Mouse (Mus musculus): ENCODE measurements at regions not wholly inside any gene's neighbourhood (a gene's known extent, or its start where the extent isn't known, plus 50 kb on each side); places are given as distances from the start of the nearest gene placed in this dataset.

- DNase-seq (ENCODE audit: low spot score): no peak
- Histone ChIP-seq H3K4me1 (ENCODE audit: insufficient read depth, low read depth, low read length) (no peaks in the 10 kb centered on the region), H3K9me3 (replicated peaks) (0 out of 2 replicates have a peak, but pooled peaks cover 5% of the 10 kb centered on the region), H3K27me3 (ENCODE audit: insufficient read depth, low read length) (no peaks in the 10 kb centered on the region), H3K4me3 (ENCODE audit: low read depth, low read length) (no peak overlapping the region), H3K36me3 (replicated peaks) (no peaks in the 10 kb centered on the region)
- TF ChIP-seq CTCF (IDR thresholded peaks at IDR 0.05; ENCODE audit: low read depth, low read length) (no peak), TAL1 (conservative IDR thresholded peaks at IDR 0.05; ENCODE audit: low read depth, low read length) (no peak), GATA2 (IDR thresholded peaks at IDR 0.05; ENCODE audit: borderline replicate concordance, low read depth, low read length) (no peak), POLR2AphosphoS5 (IDR thresholded peaks at IDR 0.05; ENCODE audit: insufficient replicate concordance, low read depth, low read length) (no peak), GATA1 (IDR thresholded peaks at IDR 0.05; ENCODE audit: borderline replicate concordance, low read length) (no peak)
- ATAC-seq (ENCODE audit: extremely low read depth, insufficient number of reproducible peaks, low FRiP score, poor library complexity, severe bottlenecking): no peak
Observed at GRCm38 (mm10) chr1:80010724-80011123, 149.7 kb upstream of the Serpine2 start.

- H3K4me1 ChIP-seq (ENCODE audit: insufficient read depth, low read depth, low read length): no peaks in the 10 kb centered on the region
- no peak for ATAC-seq (ENCODE audit: extremely low read depth, insufficient number of reproducible peaks, low FRiP score, poor library complexity, severe bottlenecking)
- no peak for DNase-seq (ENCODE audit: low spot score)
- H3K36me3 ChIP-seq (replicated peaks): no peaks in the 10 kb centered on the region
- TF ChIP-seq TAL1 (conservative IDR thresholded peaks at IDR 0.05; ENCODE audit: low read depth, low read length): no peak
- no peak for TF ChIP-seq GATA2 (IDR thresholded peaks at IDR 0.05; ENCODE audit: borderline replicate concordance, low read depth, low read length)
- no peak for TF ChIP-seq GATA1 (IDR thresholded peaks at IDR 0.05; ENCODE audit: borderline replicate concordance, low read length)
- TF ChIP-seq POLR2AphosphoS5 (IDR thresholded peaks at IDR 0.05; ENCODE audit: insufficient replicate concordance, low read depth, low read length): no peak
- H3K9me3 ChIP-seq (replicated peaks): peaks cover 5% of the 10 kb centered on the region
- no peak overlapping the region for H3K4me3 ChIP-seq (ENCODE audit: low read depth, low read length)
- no peaks in the 10 kb centered on the region for H3K27me3 ChIP-seq (ENCODE audit: insufficient read depth, low read length)
Observed at GRCm38 (mm10) chr1:79999081-79999480, 138.1 kb upstream of the Serpine2 start.

GRCm38 (mm10) chr1:79997911-79998310 is 136.9 kb upstream of the Serpine2 start:
- no peak for DNase-seq (ENCODE audit: low spot score)
- no peak for ATAC-seq (ENCODE audit: extremely low read depth, insufficient number of reproducible peaks, low FRiP score, poor library complexity, severe bottlenecking)
- H3K9me3 ChIP-seq (replicated peaks): peaks cover 5% of the 10 kb centered on the region
- no peak for TF ChIP-seq GATA2 (IDR thresholded peaks at IDR 0.05; ENCODE audit: borderline replicate concordance, low read depth, low read length)
- no peak for TF ChIP-seq POLR2AphosphoS5 (IDR thresholded peaks at IDR 0.05; ENCODE audit: insufficient replicate concordance, low read depth, low read length)
- TF ChIP-seq TAL1 (conservative IDR thresholded peaks at IDR 0.05; ENCODE audit: low read depth, low read length): no peak
- TF ChIP-seq CTCF (IDR thresholded peaks at IDR 0.05; ENCODE audit: low read depth, low read length): no peak
- TF ChIP-seq GATA1 (IDR thresholded peaks at IDR 0.05; ENCODE audit: borderline replicate concordance, low read length): no peak
- H3K36me3 ChIP-seq (replicated peaks): no peaks in the 10 kb centered on the region
- no peaks in the 10 kb centered on the region for H3K4me1 ChIP-seq (ENCODE audit: insufficient read depth, low read depth, low read length)
- no peaks in the 10 kb centered on the region for H3K27me3 ChIP-seq (ENCODE audit: insufficient read depth, low read length)
- H3K4me3 ChIP-seq (ENCODE audit: low read depth, low read length): no peak overlapping the region

- ATAC-seq (ENCODE audit: extremely low read depth, insufficient number of reproducible peaks, low FRiP score, poor library complexity, severe bottlenecking) (no peak), DNase-seq (ENCODE audit: low spot score) (no peak)
- H3K36me3 ChIP-seq (replicated peaks): no peaks in the 10 kb centered on the region
- no peaks in the 10 kb centered on the region for H3K4me1 ChIP-seq (ENCODE audit: insufficient read depth, low read depth, low read length)
- peaks cover 5% of the 10 kb centered on the region for H3K9me3 ChIP-seq (replicated peaks)
- H3K27me3 ChIP-seq (ENCODE audit: insufficient read depth, low read length): no peaks in the 10 kb centered on the region
- no peak overlapping the region for H3K4me3 ChIP-seq (ENCODE audit: low read depth, low read length)
- TF ChIP-seq POLR2AphosphoS5 (IDR thresholded peaks at IDR 0.05; ENCODE audit: insufficient replicate concordance, low read depth, low read length) (no peak), GATA1 (IDR thresholded peaks at IDR 0.05; ENCODE audit: borderline replicate concordance, low read length) (no peak)
Observed at GRCm38 (mm10) chr1:79997456-79997855, 136.5 kb upstream of the Serpine2 start.

- Histone ChIP-seq H3K4me1 (ENCODE audit: insufficient read depth, low read depth, low read length) (no peaks in the 10 kb centered on the region), H3K4me3 (ENCODE audit: low read depth, low read length) (no peak overlapping the region), H3K27me3 (ENCODE audit: insufficient read depth, low read length) (no peaks in the 10 kb centered on the region), H3K36me3 (replicated peaks) (no peaks in the 10 kb centered on the region), H3K9me3 (replicated peaks) (no peaks in the 10 kb centered on the region)
- TF ChIP-seq TAL1 (conservative IDR thresholded peaks at IDR 0.05; ENCODE audit: low read depth, low read length) (no peak), CTCF (IDR thresholded peaks at IDR 0.05; ENCODE audit: low read depth, low read length) (no peak), GATA1 (IDR thresholded peaks at IDR 0.05; ENCODE audit: borderline replicate concordance, low read length) (no peak), GATA2 (IDR thresholded peaks at IDR 0.05; ENCODE audit: borderline replicate concordance, low read depth, low read length) (no peak), POLR2AphosphoS5 (IDR thresholded peaks at IDR 0.05; ENCODE audit: insufficient replicate concordance, low read depth, low read length) (no peak)
- ATAC-seq (ENCODE audit: extremely low read depth, insufficient number of reproducible peaks, low FRiP score, poor library complexity, severe bottlenecking) (no peak), DNase-seq (ENCODE audit: low spot score) (no peak)
Observed at GRCm38 (mm10) chr1:79984721-79985120, 123.7 kb upstream of the Serpine2 start.

- Histone ChIP-seq H3K4me1 (ENCODE audit: insufficient read depth, low read depth, low read length) (no peaks in the 10 kb centered on the region), H3K36me3 (replicated peaks) (no peaks in the 10 kb centered on the region), H3K27me3 (ENCODE audit: insufficient read depth, low read length) (no peaks in the 10 kb centered on the region), H3K4me3 (ENCODE audit: low read depth, low read length) (no peak overlapping the region), H3K9me3 (replicated peaks) (no peaks in the 10 kb centered on the region)
- DNase-seq (ENCODE audit: low spot score): no peak
- TF ChIP-seq CTCF (IDR thresholded peaks at IDR 0.05; ENCODE audit: low read depth, low read length): no peak
- TF ChIP-seq TAL1 (conservative IDR thresholded peaks at IDR 0.05; ENCODE audit: low read depth, low read length): no peak
- TF ChIP-seq GATA2 (IDR thresholded peaks at IDR 0.05; ENCODE audit: borderline replicate concordance, low read depth, low read length): no peak
- TF ChIP-seq POLR2AphosphoS5 (IDR thresholded peaks at IDR 0.05; ENCODE audit: insufficient replicate concordance, low read depth, low read length): no peak
- TF ChIP-seq GATA1 (IDR thresholded peaks at IDR 0.05; ENCODE audit: borderline replicate concordance, low read length): no peak
- ATAC-seq (ENCODE audit: extremely low read depth, insufficient number of reproducible peaks, low FRiP score, poor library complexity, severe bottlenecking): no peak
Observed at GRCm38 (mm10) chr1:79982678-79983280, 121.8 kb upstream of the Serpine2 start.
